Comparison of ENCODE assay signal across 8 mouse cellular contexts in the genomic region with DNA sequence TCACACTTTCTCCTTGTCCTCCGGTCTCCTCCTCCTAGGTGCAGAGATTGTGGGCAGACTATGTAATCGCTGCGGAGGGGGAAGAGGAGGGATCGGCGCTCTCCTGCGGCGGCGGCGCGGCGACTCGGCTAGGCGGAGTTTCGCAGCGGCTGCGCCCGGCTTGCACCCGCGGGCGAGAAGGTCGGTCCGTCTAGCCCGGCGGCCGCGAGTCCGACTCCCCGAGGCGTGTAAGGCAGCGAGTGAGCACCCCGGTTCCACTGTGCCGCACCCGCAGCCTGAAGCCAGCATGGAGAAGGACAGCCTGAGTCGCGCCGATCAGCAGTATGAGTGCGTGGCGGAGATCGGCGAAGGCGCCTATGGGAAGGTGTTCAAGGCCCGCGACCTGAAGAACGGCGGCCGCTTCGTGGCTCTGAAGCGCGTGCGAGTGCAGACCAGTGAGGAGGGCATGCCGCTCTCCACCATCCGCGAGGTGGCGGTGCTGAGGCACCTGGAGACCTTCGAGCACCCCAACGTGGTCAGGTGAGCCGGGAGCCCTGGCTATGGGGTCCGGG. TPM values are rescaled to one million over a fixed set of nuclear protein-coding genes. Genes with fewer than 3 reads are reported as not detected.
A peak's percentile ranks its signal among the peaks of the same experiment; 100 is the strongest.
DNase-seq lines count a peak whose midpoint lies in the region; ATAC-seq and TF ChIP-seq lines count a peak whose summit lies in the region.

No protein-coding gene starts in this region.

- ATAC-seq in embryonic facial prominence, embryonic 13.5 days (ENCODE audit: insufficient number of reproducible peaks, insufficient read depth, low FRiP score, low TSS enrichment, low read depth), result peak; percentile 62
- peak; percentile 68 for ATAC-seq in limb, embryonic 15.5 days (ENCODE audit: insufficient number of reproducible peaks, low FRiP score, low TSS enrichment, low read depth)
- peak; percentile 82 for ATAC-seq in midbrain, embryonic 16.5 days

- peak overlapping the region; percentile 65 for H3K4me3 ChIP-seq in embryonic facial prominence, embryonic 13.5 days
- peak overlapping the region; percentile 71 for H3K4me3 ChIP-seq in limb, embryonic 15.5 days
- H3K4me3 ChIP-seq in midbrain, embryonic 16.5 days (ENCODE audit: low read depth, low read length), result peak overlapping the region; percentile 56
- H3K4me3 ChIP-seq in spleen, adult 2 months (ENCODE audit: extremely low read depth, insufficient read depth, insufficient read length), result peak overlapping the region; percentile 68

- H3K36me3 ChIP-seq in embryonic facial prominence, embryonic 13.5 days, result no peaks in the 10 kb centered on the region
- H3K36me3 ChIP-seq in limb, embryonic 15.5 days, result no peaks in the 10 kb centered on the region
- no peaks in the 10 kb centered on the region for H3K36me3 ChIP-seq in midbrain, embryonic 16.5 days (ENCODE audit: control insufficient read depth, insufficient read depth, low read length)
- no peaks in the 10 kb centered on the region; the same call in 1 of the 2 replicates for H3K36me3 ChIP-seq in spleen, adult 2 months (ENCODE audit: control insufficient read depth, insufficient read depth, low read length)

- under 1% methylated on average over 51 of the region's 58 CpGs for WGBS in embryonic facial prominence, embryonic 13.5 days
- under 1% methylated on average over 55 of the region's 58 CpGs for WGBS in limb, embryonic 15.5 days
- WGBS in midbrain, embryonic 16.5 days, result under 1% methylated on average over 56 of the region's 58 CpGs
- WGBS in spleen, adult 2 months, result under 1% methylated on average over 56 of the region's 58 CpGs

- DNase-seq in 3T3-L1 (ENCODE audit: low read depth, low spot score), result peak; percentile 83
- DNase-seq in adrenal gland, postnatal 25 days, result peak; percentile 85
- peak; percentile 83 for DNase-seq in heart, adult 8-10 months (ENCODE audit: low spot score)
- peak; percentile 86 to 94 for DNase-seq in kidney, adult 8-10 months
- peak; percentile 59 to 87 for DNase-seq in spleen, adult 2 months (ENCODE audit: low read depth in 1 of 2, low spot score in 2 of 2)

- H3K4me2 ChIP-seq in embryonic facial prominence, embryonic 13.5 days, result peak overlapping the region; percentile 98
- H3K4me2 ChIP-seq in limb, embryonic 15.5 days, result peak overlapping the region; percentile 97
- H3K4me2 ChIP-seq in midbrain, embryonic 16.5 days (ENCODE audit: low read length), result peak overlapping the region; percentile 95

- peaks cover 3% of the 10 kb centered on the region; the same call in 1 of the 2 replicates for H3K4me1 ChIP-seq in embryonic facial prominence, embryonic 13.5 days
- peaks cover 12% of the 10 kb centered on the region for H3K4me1 ChIP-seq in limb, embryonic 15.5 days
- H3K4me1 ChIP-seq in midbrain, embryonic 16.5 days (ENCODE audit: control insufficient read depth, insufficient read depth, low read length), result peaks cover 25% of the 10 kb centered on the region
- H3K4me1 ChIP-seq in spleen, adult 2 months (ENCODE audit: control insufficient read depth, insufficient read depth, insufficient read length), result no peaks in the 10 kb centered on the region; the same call in 1 of the 2 replicates

- peak; percentile 74 for TF ChIP-seq CTCF in spleen, adult 2 months (IDR thresholded peaks at IDR 0.05; ENCODE audit: extremely low read depth, insufficient read depth, insufficient read length, insufficient replicate concordance)

- peak overlapping the region; percentile 80 for H3K9ac ChIP-seq in embryonic facial prominence, embryonic 13.5 days
- H3K9ac ChIP-seq in limb, embryonic 15.5 days, result peak overlapping the region; percentile 56
- peak overlapping the region; percentile 64 for H3K9ac ChIP-seq in midbrain, embryonic 16.5 days (ENCODE audit: low read depth, low read length)

- TF ChIP-seq POLR2A in spleen, adult 2 months (IDR thresholded peaks at IDR 0.05; ENCODE audit: low read depth, low read length), result no peak

- peak overlapping the region; percentile 85 for H3K27ac ChIP-seq in embryonic facial prominence, embryonic 13.5 days
- peak overlapping the region; percentile 87 for H3K27ac ChIP-seq in limb, embryonic 15.5 days
- peak overlapping the region; percentile 38; the same call in 1 of the 2 replicates for H3K27ac ChIP-seq in midbrain, embryonic 16.5 days (ENCODE audit: low read length)
- peak overlapping the region; percentile 48 for H3K27ac ChIP-seq in spleen, adult 2 months (ENCODE audit: insufficient read depth, low read length)

- H3K27me3 ChIP-seq in embryonic facial prominence, embryonic 13.5 days, result no peaks in the 10 kb centered on the region
- no peaks in the 10 kb centered on the region for H3K27me3 ChIP-seq in limb, embryonic 15.5 days
- peaks cover 5% of the 10 kb centered on the region for H3K27me3 ChIP-seq in midbrain, embryonic 16.5 days (ENCODE audit: control insufficient read depth, insufficient read depth, low read depth, low read length)
- no peaks in the 10 kb centered on the region for H3K27me3 ChIP-seq in spleen, adult 2 months (ENCODE audit: control insufficient read depth, insufficient read depth, low read length)

- H3K9me3 ChIP-seq in embryonic facial prominence, embryonic 13.5 days, result no peaks in the 10 kb centered on the region
- H3K9me3 ChIP-seq in limb, embryonic 15.5 days, result no peaks in the 10 kb centered on the region
- H3K9me3 ChIP-seq in midbrain, embryonic 16.5 days (replicated peaks; ENCODE audit: control insufficient read depth, low read length, poor library complexity, severe bottlenecking), result no peaks in the 10 kb centered on the region

RNA-seq across cellular contexts. Expression of a gene that starts 2.9 kb away (rescaled TPM):
- total RNA-seq in adrenal gland, postnatal 25 days (2021), result 19.1 and 27.0 TPM in 2 replicates
- polyA plus RNA-seq in embryonic facial prominence, embryonic 13.5 days (2015; fragmentation: Nextera tagmentation; extraction: Ambion mirVana), result 32.4 and 34.5 TPM in 2 replicates
- total RNA-seq in heart, adult 8-10 months (2022), result 1 to 10 TPM; 4.2 to 9.5 (median 6.3) TPM
- 24.7 and 28.4 TPM in 2 replicates for polyA plus RNA-seq in limb, embryonic 15.5 days (2015; fragmentation: Nextera tagmentation; extraction: Ambion mirVana)
- polyA plus RNA-seq in midbrain, embryonic 16.5 days (2015; fragmentation: Nextera tagmentation; extraction: Ambion mirVana), result 6.3 and 8.1 TPM in 2 replicates
- 9.7 and 14.3 TPM in 2 replicates for polyA plus RNA-seq in spleen, adult 2 months (2012; rRNA removed)

Comparison
In these comparisons a context has a peak if more than half of its experiments do, and no peak if none do; other contexts are left out.
1. Peak in every context shown above with its lines: DNase-seq, ATAC-seq, H3K4me3 ChIP-seq and H3K27ac ChIP-seq.